Mouse (Mus musculus) cortical plate, adult 2 months (tissue): ENCODE results near the gene Sectm1b.

Source experiments
- CTCF ChIP-seq: fragments of 200-500 bp; IDR thresholded peaks from 2 replicates; pipeline ENCODE4 v1.5.1; 2011; ENCODE audit warnings: mild to moderate bottlenecking, control low read depth, low read length; ENCODE audit not compliant: insufficient read depth; ENCODE audit errors: extremely low read depth
- POLR2A ChIP-seq: fragments of 200-500 bp; IDR thresholded peaks from 2 replicates; pipeline ENCODE4 v1.6.1; 2011; ENCODE audit warnings: mild to moderate bottlenecking, low read length, control low read depth; ENCODE audit not compliant: insufficient read depth; ENCODE audit errors: extremely low read depth

- TF ChIP-seq POLR2A (no peak), CTCF (no peak)
Observed at GRCm38 (mm10) chr11:121082857-121083500, 19.6 kb upstream of the Sectm1b start.
